Mouse (Mus musculus): ENCODE measurements around the gene Themis2.

DNA sequence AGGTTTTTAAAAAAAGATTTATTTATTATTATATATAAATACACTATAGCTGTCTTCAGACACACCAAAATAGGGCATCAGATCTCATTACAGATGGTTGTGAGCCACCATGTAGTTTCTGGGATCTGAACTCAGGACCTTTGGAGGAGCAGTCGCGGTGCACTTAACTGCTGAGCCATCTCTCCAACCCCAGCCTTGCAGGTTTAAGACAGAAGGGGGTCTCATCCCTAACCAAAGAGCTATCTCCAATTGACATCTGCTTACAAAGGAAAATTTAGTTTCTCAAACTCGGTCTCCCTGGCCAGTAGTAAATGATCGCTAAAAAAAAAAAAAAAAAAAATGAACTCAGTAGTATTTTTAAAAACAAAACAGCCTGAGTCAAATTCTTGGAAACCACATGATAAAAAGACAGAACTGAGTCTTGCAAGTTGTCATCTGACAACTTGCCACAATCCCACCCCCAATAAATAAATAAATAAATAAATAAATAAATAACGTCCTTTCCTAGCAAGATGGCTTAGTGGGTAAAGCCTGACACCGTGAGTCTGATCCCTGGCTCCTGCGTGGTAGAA, 10.5 kb upstream of the Themis2 start:
- TF ChIP-seq GATA1 (IDR thresholded peaks at IDR 0.05; ENCODE audit: low read length) (no peak), TAL1 (IDR thresholded peaks at IDR 0.05; ENCODE audit: low read length) (no peak)

Data from erythroblast, embryonic 14.5 days (primary cell).